Mouse (Mus musculus) hindbrain, postnatal 0 days (tissue): ENCODE data around the gene Stat3. TPM values are rescaled to one million over a fixed set of nuclear protein-coding genes. Genes with fewer than 3 reads are reported as not detected.

ENCODE experiments used
- ATAC-seq: fragments of 200-750 bp; cut with Nextera tagmentation; 2 replicates; pipeline ENCODE4 v1.8.0; 2017; ENCODE audit warnings: mild to moderate bottlenecking, moderate TSS enrichment, moderate library complexity
- DNase-seq: peaks from one replicate; pipeline ENCODE4 v3.0.0-alpha.2; 2015; ENCODE audit warnings: low spot score
- H3K27ac ChIP-seq: fragments of 300-500 bp; sonication (generic); 2 replicates; pipeline ENCODE4 v1.5.1; 2014; ENCODE audit warnings: mild to moderate bottlenecking
- H3K27me3 ChIP-seq: fragments of 300-500 bp; sonication (generic); 2 replicates; pipeline ENCODE4 v1.6.1; 2014; ENCODE audit warnings: low read length, mixed read lengths; ENCODE audit not compliant: insufficient read depth
- H3K36me3 ChIP-seq: fragments of 300-500 bp; sonication (generic); 2 replicates; pipeline ENCODE4 v1.6.1; 2014; ENCODE audit warnings: low read length, mixed read lengths; ENCODE audit not compliant: insufficient read depth
- H3K4me1 ChIP-seq: fragments of 300-500 bp; sonication (generic); 2 replicates; pipeline ENCODE4 v1.6.1; 2014; ENCODE audit warnings: antibody characterized with exemption, low read length, mixed read lengths; ENCODE audit not compliant: insufficient read depth
- H3K4me2 ChIP-seq: fragments of 300-500 bp; sonication (generic); 2 replicates; pipeline ENCODE4 v1.6.1; 2014; ENCODE audit warnings: low read depth, mild to moderate bottlenecking, low read length, moderate library complexity, mixed read lengths
- H3K4me3 ChIP-seq: fragments of 300-500 bp; sonication (generic); 2 replicates; pipeline ENCODE4 v1.5.1; 2014; ENCODE audit warnings: low read length
- H3K9ac ChIP-seq: fragments of 300-500 bp; sonication (generic); replicated peaks from 2 replicates; pipeline ENCODE4 v1.6.1; 2014; ENCODE audit warnings: mild to moderate bottlenecking, low read length, moderate library complexity, mixed read lengths
- H3K9me3 ChIP-seq: fragments of 300-500 bp; sonication (generic); 2 replicates; pipeline ENCODE4 v1.6.1; 2016; ENCODE audit warnings: low read length, mixed read lengths
- CTCF ChIP-seq: IDR thresholded peaks from 2 replicates; pipeline ENCODE4 v1.5.1; 2016; ENCODE audit warnings: antibody characterized with exemption, control low read depth, low read depth
- WGBS: fragments of 180-500 bp; shearing (Covaris S2); extraction: QIAGEN DNeasy Blood & Tissue Kit; methylation state at CpG from one replicate; pipeline ENCODE4 v1.1.7; 2014; 5-methylcytosine and 5-hydroxymethylcytosine counted together
- polyA plus RNA-seq: library from polyadenylated mRNA; unstranded; fragments of >200 nt; fragmentation: Nextera tagmentation; extraction: Ambion mirVana; gene quantifications from 2 replicates; pipeline ENCODE4 v1.2.1, GENCODE M21; 2015
- total RNA-seq: library from RNA; depleted of rRNA; stranded (reverse); fragments of >200 nt; gene quantifications from 2 replicates; pipeline ENCODE4 v1.2.3, GENCODE M21; 2014

Stat3 gene
- total and polyA plus RNA-seq, 2 experiments from 2014 or later, result 43.4 to 49.7 TPM

DNA sequence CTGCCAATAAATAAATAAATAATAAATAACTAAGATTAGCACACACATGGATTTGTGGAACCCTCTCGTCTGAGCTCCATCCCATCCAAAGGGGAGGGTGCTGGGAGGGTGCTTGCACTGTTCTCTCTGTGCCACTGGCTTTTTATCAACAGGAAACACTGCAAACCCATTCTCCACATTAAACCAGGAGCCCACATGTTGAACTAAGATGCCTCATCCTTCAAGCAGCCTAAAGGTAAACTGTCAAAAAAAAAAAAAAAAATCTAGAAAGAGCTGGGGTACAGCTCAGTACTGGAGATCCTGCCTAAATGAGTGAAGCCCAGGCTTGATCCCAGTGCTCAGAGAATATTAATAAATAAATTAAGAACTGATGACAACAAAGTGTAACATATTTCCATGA is 33.4 kb downstream of the Stat3 start:
- DNase-seq (no peak), ATAC-seq (no peak)
- Histone ChIP-seq H3K4me2 (no peak overlapping the region), H3K9ac (no peak overlapping the region), H3K9me3 (no peaks in the 10 kb centered on the region), H3K27me3 (no peaks in the 10 kb centered on the region), H3K4me1 (no peaks in the 10 kb centered on the region), H3K4me3 (no peak overlapping the region), H3K27ac (no peak overlapping the region), H3K36me3 (peaks cover 45% of the 10 kb centered on the region)
- TF ChIP-seq CTCF, result no peak
- 79% methylated on average over 1 of the region's 1 CpGs for WGBS

DNA sequence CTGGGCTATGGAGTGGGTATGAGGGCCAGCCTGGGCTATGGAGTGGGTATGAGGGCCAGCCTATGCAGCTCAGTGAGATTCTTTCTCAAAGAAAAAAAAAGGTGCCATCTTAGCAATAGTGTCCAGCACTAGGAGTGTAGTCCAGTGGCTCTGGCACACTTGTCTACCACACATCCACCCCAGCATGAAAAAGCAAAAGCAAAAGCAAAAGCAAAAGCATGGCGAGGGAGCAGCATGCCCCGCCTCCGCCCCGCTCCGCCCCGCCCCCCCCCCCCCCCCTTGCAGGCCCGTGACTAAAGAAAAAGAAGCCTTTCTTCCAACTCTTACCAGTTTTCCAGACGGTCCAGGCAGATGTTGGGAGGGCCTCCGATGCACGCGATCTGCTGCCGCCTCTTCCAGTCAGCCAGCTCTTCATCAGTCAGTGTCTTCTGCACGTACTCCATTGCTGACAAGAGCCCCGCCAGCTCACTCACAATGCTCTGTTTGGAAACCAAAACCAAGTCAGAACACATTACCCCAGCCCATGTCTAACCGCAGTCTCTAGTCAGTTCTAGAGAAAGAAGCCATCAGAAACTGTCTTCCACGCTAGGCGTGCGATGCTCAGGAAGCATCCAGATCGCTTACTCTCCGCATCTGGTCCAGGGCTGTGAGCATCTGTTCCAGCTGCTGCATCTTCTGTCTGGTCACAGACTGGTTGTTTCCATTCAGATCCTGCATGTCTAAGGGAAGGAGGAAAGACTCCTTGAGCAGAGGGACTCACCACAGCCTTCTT is 34.6 kb downstream of the Stat3 start:
- no peak for TF ChIP-seq CTCF
- ATAC-seq (no peak), DNase-seq (no peak)
- Histone ChIP-seq H3K4me1 (no peaks in the 10 kb centered on the region), H3K4me3 (no peak overlapping the region), H3K36me3 (peaks cover 47% of the 10 kb centered on the region), H3K27me3 (no peaks in the 10 kb centered on the region), H3K4me2 (no peak overlapping the region), H3K27ac (no peak overlapping the region), H3K9ac (no peak overlapping the region), H3K9me3 (no peaks in the 10 kb centered on the region)
- WGBS, result 74% methylated on average over 19 of the region's 20 CpGs

DNA sequence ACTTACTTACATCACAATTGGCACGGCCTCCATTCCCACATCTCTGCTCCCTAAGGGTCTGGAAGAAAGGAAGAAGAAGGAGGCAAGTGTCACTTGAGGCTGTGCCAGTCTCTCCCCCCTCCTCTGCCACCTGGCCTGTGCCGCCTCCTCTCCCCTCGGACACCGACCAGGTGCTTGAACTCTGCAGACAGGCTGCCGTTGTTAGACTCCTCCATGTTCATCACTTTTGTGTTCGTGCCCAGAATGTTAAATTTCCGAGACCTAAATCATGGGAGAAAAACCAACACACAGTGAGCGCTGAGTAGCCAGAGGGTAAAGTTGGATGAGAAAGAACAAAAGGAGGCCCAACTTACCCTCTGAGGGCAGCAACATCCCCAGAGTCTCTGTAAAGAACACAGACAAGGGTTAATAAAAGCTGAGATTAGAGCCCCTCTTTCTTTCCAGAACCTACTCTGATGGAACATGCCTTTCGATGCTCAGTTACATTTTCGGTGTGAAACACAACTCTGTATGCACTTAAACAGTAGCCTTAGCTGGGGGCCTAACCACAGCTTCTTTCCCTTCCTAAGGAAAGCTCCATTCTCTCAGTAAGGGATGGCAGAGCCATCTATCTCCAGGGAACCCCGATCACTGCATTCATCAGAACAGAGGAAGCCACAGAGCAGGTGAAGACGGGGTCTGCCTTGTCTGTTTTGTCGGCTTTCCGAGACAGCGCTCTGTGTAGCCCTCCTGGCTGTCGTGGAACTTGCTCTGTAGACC is 40.7 kb downstream of the Stat3 start:
- 39% methylated on average over 16 of the region's 16 CpGs for WGBS
- Histone ChIP-seq H3K27me3 (no peaks in the 10 kb centered on the region), H3K27ac (peak overlapping the region; percentile 36; the same call in 1 of the 2 replicates), H3K4me2 (0 out of 2 replicates have a peak overlapping the region, but pooled peaks have one; percentile 3), H3K9ac (no peak overlapping the region), H3K4me3 (no peak overlapping the region), H3K9me3 (no peaks in the 10 kb centered on the region), H3K36me3 (peaks cover 19% of the 10 kb centered on the region), H3K4me1 (no peaks in the 10 kb centered on the region)
- DNase-seq, result peak; percentile 67
- TF ChIP-seq CTCF, result no peak
- ATAC-seq, result peak; percentile 50; the same call in 1 of the 2 replicates

DNA sequence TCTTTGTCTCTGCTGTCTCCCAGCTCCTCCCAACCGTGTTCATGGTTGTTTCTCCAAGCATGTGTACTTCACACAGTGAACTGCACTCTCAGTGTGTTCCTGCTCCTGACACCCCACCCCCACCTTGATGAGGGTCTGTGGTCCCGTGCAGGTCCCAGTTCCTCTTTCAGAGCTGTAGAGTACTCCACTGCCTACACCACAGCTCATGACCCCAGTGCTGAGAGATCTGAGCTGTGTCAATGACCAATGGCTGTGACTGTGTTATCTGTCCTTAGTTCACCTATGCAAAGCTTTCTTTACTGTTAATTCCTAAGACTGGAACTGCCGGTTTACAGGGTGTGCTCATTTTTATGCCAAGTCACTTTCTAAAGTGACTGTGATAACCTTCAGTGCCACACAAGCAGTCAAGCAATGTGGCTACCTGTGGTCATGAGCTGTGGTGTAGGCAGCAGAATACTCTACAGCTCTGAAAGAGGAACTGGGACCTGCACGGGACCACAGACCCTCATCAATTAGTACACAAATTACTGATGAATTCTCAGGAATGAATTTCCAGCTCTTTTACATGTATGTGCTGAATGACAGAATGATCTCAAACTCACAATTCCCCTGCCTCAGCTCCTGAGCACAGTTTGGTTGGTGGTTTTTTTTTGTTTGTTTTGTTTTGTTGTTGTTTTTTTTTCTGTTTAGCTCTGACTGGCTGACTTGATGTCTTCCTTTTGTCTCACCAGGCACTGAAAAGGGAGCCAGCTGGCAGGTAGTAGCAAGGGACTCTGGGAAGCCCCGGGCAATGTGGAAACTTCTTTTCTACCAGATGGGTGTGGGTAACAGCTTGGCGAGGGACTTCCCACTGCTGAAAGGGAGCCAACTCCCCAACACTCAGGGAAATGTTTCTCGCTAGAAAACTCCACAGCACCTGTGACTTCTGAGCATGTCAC is 41.8 kb downstream of the Stat3 start:
- no peak for TF ChIP-seq CTCF
- no peak overlapping the region for H3K27ac ChIP-seq
- no peaks in the 10 kb centered on the region for H3K4me1 ChIP-seq
- 55% methylated on average over 7 of the region's 7 CpGs for WGBS
- DNase-seq (peak; percentile 64), ATAC-seq (no peak)
- H3K4me3 ChIP-seq, result no peak overlapping the region
- no peaks in the 10 kb centered on the region for H3K27me3 ChIP-seq
- no peaks in the 10 kb centered on the region for H3K9me3 ChIP-seq
- H3K36me3 ChIP-seq, result peaks cover 11% of the 10 kb centered on the region
- H3K9ac ChIP-seq, result no peak overlapping the region
- H3K4me2 ChIP-seq, result no peak overlapping the region

DNA sequence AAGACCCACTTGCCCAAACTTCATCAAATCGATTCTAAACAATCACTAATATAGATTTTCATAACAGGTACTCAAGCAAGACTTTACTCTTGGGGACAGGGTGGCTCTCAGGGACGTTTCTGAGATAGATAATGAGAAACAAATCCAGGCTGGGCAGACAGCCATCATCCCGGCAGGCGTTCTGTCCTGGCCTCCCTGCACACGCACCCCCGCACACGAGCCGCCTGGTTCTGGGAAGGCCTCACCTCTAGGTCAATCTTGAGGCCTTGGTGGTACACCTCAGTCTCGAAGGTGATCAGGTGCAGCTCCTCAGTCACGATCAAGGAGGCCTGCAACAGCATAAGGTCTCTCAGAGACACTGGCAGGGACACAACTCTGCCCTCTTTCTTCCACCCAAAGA is 43.3 kb downstream of the Stat3 start:
- WGBS, result 45% methylated on average over 10 of the region's 10 CpGs
- Histone ChIP-seq H3K4me3 (no peak overlapping the region), H3K9me3 (no peaks in the 10 kb centered on the region), H3K36me3 (peaks cover 3% of the 10 kb centered on the region; the same call in 1 of the 2 replicates), H3K27ac (no peak overlapping the region), H3K4me2 (no peak overlapping the region), H3K9ac (no peak overlapping the region), H3K4me1 (no peaks in the 10 kb centered on the region), H3K27me3 (no peaks in the 10 kb centered on the region)
- no peak for TF ChIP-seq CTCF
- no peak for DNase-seq
- ATAC-seq, result no peak

DNA sequence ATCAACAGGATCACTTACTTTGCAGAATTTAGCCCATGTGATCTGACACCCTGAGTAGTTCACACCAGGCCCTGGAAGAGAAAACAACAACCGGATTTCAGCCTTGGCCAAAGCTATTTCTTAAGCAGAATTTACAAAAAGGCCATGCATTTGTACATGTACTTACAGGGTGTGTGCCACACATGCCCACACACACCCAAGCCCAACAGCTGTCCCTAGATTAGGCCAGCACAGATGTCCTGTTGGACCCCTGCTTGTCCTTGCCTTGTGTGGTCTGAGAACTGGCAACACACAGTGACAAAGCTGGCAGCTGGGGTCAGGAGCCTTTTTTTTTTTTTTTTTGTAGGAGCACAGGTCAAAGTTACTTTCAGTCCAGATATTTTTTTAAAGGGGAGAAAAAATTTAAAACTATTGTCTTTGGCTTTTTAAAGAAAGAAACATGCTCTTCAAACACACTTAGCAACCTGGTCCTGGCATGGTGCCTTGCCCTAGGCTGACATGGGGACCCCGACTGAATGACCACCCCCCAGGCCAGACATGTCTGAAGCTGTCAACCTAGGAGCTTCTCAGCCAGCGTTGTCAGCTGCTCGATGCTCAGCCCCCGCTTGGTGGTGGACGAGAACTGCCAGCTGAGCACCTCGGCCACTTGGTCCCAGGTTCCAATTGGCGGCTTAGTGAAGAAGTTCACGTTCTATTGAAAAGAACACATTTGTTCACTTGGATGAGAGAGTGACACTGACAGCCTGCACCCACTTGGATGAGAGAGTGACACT is 45.0 kb downstream of the Stat3 start:
- Histone ChIP-seq H3K27me3 (no peaks in the 10 kb centered on the region), H3K4me2 (no peak overlapping the region), H3K27ac (no peak overlapping the region), H3K9me3 (no peaks in the 10 kb centered on the region), H3K9ac (no peak overlapping the region), H3K4me1 (no peaks in the 10 kb centered on the region), H3K4me3 (no peak overlapping the region), H3K36me3 (peaks cover 4% of the 10 kb centered on the region; the same call in 1 of the 2 replicates)
- DNase-seq (peak; percentile 15), ATAC-seq (no peak)
- no peak for TF ChIP-seq CTCF
- whole genome bisulfite sequencing, result 46% methylated on average over 9 of the region's 9 CpGs
